In the genomic region with DNA sequence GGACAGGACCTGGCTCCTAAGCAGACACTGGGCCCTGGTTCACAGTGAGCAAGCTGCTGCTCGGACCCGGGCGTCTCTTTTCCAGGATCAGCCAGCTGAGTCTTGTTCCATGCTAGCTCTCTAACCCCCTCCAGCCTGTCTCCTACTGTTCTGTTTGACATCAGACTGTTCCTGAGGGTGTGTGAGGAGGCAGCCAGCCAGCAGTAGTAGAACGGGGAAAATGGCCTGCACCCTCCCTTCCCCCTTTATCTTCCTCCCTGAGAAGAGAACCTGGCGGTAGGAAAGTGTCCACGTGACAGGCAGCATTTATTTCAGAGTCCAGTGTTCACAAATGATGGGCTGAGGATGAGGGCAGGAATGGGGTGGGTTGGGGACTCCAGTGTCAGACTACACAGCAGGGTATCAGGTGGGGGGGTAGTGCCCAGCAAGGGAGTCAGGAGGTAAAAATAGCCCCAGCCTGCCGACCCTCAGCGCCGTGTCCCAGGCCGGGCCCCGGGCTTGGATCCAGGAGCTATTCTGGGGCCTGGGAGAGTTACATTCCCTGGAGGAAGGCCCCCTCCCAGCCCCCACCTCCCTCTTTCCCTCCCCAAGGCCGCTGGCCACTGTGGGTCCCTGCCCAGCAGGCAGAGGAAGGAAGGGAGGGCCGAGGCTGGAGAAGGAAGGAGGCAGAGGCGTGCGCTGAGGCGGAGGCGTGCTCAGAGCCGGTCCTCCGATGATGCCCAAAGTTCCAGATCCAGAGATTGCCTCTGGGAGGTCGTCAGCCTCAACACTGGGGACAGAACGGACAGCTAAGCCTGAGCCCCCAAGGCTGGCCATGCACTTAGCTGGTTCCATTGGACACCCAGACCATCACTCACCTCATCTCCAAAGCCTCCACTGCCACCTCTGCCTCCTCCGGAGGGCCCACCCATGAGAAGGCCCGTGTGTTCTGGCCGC, we compare ENCODE assay signal across 9 mouse cellular contexts. TPM values are rescaled to one million over a fixed set of nuclear protein-coding genes. Genes with fewer than 3 reads are reported as not detected.
DNase-seq lines count a peak whose midpoint lies in the region; ATAC-seq and TF ChIP-seq lines count a peak whose summit lies in the region.
"Had no signal": no experiment of that assay in that cellular context is flagged by ENCODE, and none has a peak within 500 bp of the region (broad histone marks: within the 10 kb centered on the region; RNA-seq: fewer than 3 reads in every experiment).

No protein-coding gene starts in this region.

- TF ChIP-seq CTCF in olfactory bulb, adult 2 months (IDR thresholded peaks at IDR 0.05; ENCODE audit: insufficient read depth, low read depth, low read length) = no peak

- peak; percentile 39; the same call in 1 of the 2 replicates for ATAC-seq in midbrain, embryonic 12.5 days (ENCODE audit: low FRiP score, low read depth)
- no peak for ATAC-seq in midbrain, embryonic 11.5 days (ENCODE audit: low FRiP score)
- ATAC-seq in cerebellum, adult (ENCODE audit: insufficient number of reproducible peaks, low FRiP score, low TSS enrichment) = no peak

- H3K4me2 ChIP-seq in midbrain, embryonic 12.5 days (replicated peaks) = no peak overlapping the region
- H3K4me2 ChIP-seq in midbrain, embryonic 11.5 days = no peak overlapping the region

- no peaks in the 10 kb centered on the region for H3K27me3 ChIP-seq in midbrain, embryonic 12.5 days
- no peaks in the 10 kb centered on the region for H3K27me3 ChIP-seq in midbrain, embryonic 11.5 days (ENCODE audit: control insufficient read depth, insufficient read depth, low read length)

- H3K36me3 ChIP-seq in midbrain, embryonic 12.5 days = no peaks in the 10 kb centered on the region
- no peaks in the 10 kb centered on the region for H3K36me3 ChIP-seq in midbrain, embryonic 11.5 days (ENCODE audit: control insufficient read depth, insufficient read depth, low read length)

- TF ChIP-seq POLR2A in olfactory bulb, adult 2 months (IDR thresholded peaks at IDR 0.05; ENCODE audit: insufficient read depth, low read depth, low read length) = no peak

- 81% methylated on average over 24 of the region's 24 CpGs for WGBS in midbrain, embryonic 12.5 days
- WGBS in midbrain, embryonic 11.5 days = 81% methylated on average over 23 of the region's 24 CpGs
- 62% methylated on average over 24 of the region's 24 CpGs for WGBS in olfactory bulb, adult 2 months

- no peak for DNase-seq in midbrain, embryonic 11.5 days (ENCODE audit: low spot score, missing footprints)
- DNase-seq in heart, adult 18-20 months = peak; percentile 89 to 93
- DNase-seq in kidney, adult 9 months = peak; percentile 66
- no peak for DNase-seq in cerebellum, adult 8-10 months
- no peak for DNase-seq in MN1 (ENCODE audit: low spot score)

- H3K27ac ChIP-seq in midbrain, embryonic 12.5 days (replicated peaks) = no peak overlapping the region
- no peak overlapping the region for H3K27ac ChIP-seq in midbrain, embryonic 11.5 days (ENCODE audit: low read depth, low read length)
- H3K27ac ChIP-seq in olfactory bulb, adult 2 months (ENCODE audit: insufficient read depth, low read depth, low read length) = peak overlapping the region; percentile 13; the same call in 1 of the 2 replicates

- H3K4me1 ChIP-seq in midbrain, embryonic 12.5 days = no peaks in the 10 kb centered on the region
- H3K4me1 ChIP-seq in midbrain, embryonic 11.5 days (ENCODE audit: control insufficient read depth, insufficient read depth, low read length) = no peaks in the 10 kb centered on the region
- H3K4me1 ChIP-seq in olfactory bulb, adult 2 months (ENCODE audit: control insufficient read depth, insufficient read depth, low read length) = peaks cover 3% of the 10 kb centered on the region; the same call in 1 of the 2 replicates

- no peak overlapping the region for H3K9ac ChIP-seq in midbrain, embryonic 12.5 days (replicated peaks)
- H3K9ac ChIP-seq in midbrain, embryonic 11.5 days (ENCODE audit: low read length) = no peak overlapping the region

- H3K4me3 ChIP-seq in midbrain, embryonic 12.5 days = no peak overlapping the region
- no peak overlapping the region for H3K4me3 ChIP-seq in midbrain, embryonic 11.5 days (ENCODE audit: low read depth, low read length)
- no peak overlapping the region for H3K4me3 ChIP-seq in olfactory bulb, adult 2 months (ENCODE audit: insufficient read depth, low read depth, low read length)
- H3K4me3 ChIP-seq: erythroblast, embryonic 14.5 days had no signal

- H3K9me3 ChIP-seq in midbrain, embryonic 12.5 days = no peaks in the 10 kb centered on the region
- H3K9me3 ChIP-seq in midbrain, embryonic 11.5 days (ENCODE audit: control insufficient read depth, low read length) = no peaks in the 10 kb centered on the region

RNA-seq across cellular contexts. Expression of gene Nectin2, which starts 5.8 kb away (rescaled TPM):
- 46.7 and 53.3 TPM in 2 replicates for polyA plus RNA-seq in midbrain, embryonic 12.5 days (2016; fragmentation: Nextera tagmentation; extraction: Ambion mirVana)
- 48.0 and 52.8 TPM in 2 replicates for polyA plus RNA-seq in midbrain, embryonic 11.5 days (2014; fragmentation: Nextera tagmentation; extraction: Ambion mirVana)
- total RNA-seq in heart, adult 18-20 months (2021) = 10 to 100 TPM; 28.5 to 30.0 TPM
- polyA plus RNA-seq in olfactory bulb, adult 2 months (2012; ENCODE audit: insufficient read depth, insufficient read length, low replicate concordance, missing spikeins) = not detected in 2 replicates

RNA-seq across cellular contexts. Expression of gene Bcam, which starts 14.7 kb away (rescaled TPM):
- 10.7 and 14.1 TPM in 2 replicates for polyA plus RNA-seq in midbrain, embryonic 12.5 days (2016; fragmentation: Nextera tagmentation; extraction: Ambion mirVana)
- polyA plus RNA-seq in midbrain, embryonic 11.5 days (2014; fragmentation: Nextera tagmentation; extraction: Ambion mirVana) = 11.7 and 13.2 TPM in 2 replicates
- 100 to 1,000 TPM; 192 to 199 TPM for total RNA-seq in heart, adult 18-20 months (2021)
- polyA plus RNA-seq in olfactory bulb, adult 2 months (2012; ENCODE audit: insufficient read depth, insufficient read length, low replicate concordance, missing spikeins) = not detected in 2 replicates
- polyA plus RNA-seq: erythroblast, embryonic 14.5 days had no signal

RNA-seq across cellular contexts. Expression of gene Cblc, which starts 40.5 kb away (rescaled TPM):
- polyA plus RNA-seq in midbrain, embryonic 12.5 days (2016; fragmentation: Nextera tagmentation; extraction: Ambion mirVana) = 0.27 and 0.36 TPM in 2 replicates
- polyA plus RNA-seq in midbrain, embryonic 11.5 days (2014; fragmentation: Nextera tagmentation; extraction: Ambion mirVana) = not detected in 2 replicates
- under 1 TPM; 0.35 to 0.75 TPM for total RNA-seq in heart, adult 18-20 months (2021)
- polyA plus RNA-seq in olfactory bulb, adult 2 months (2012; ENCODE audit: insufficient read depth, insufficient read length, low replicate concordance, missing spikeins) = not detected in 2 replicates
- polyA plus RNA-seq: erythroblast, embryonic 14.5 days had no signal

RNA-seq across cellular contexts. Expression of gene Tomm40, which starts 40.9 kb away (rescaled TPM):
- 148 and 152 TPM in 2 replicates for polyA plus RNA-seq in midbrain, embryonic 12.5 days (2016; fragmentation: Nextera tagmentation; extraction: Ambion mirVana)
- 113 and 138 TPM in 2 replicates for polyA plus RNA-seq in midbrain, embryonic 11.5 days (2014; fragmentation: Nextera tagmentation; extraction: Ambion mirVana)
- total RNA-seq in heart, adult 18-20 months (2021) = 100 to 1,000 TPM in 1 of 2 experiments, 10 to 100 TPM in 1; 98.9 to 110 TPM
- not detected in 2 replicates for polyA plus RNA-seq in olfactory bulb, adult 2 months (2012; ENCODE audit: insufficient read depth, insufficient read length, low replicate concordance, missing spikeins)

RNA-seq across cellular contexts. Expression of gene Apoe, which starts 57.1 kb away (rescaled TPM):
- polyA plus RNA-seq in midbrain, embryonic 12.5 days (2016; fragmentation: Nextera tagmentation; extraction: Ambion mirVana) = 203 and 260 TPM in 2 replicates
- polyA plus RNA-seq in midbrain, embryonic 11.5 days (2014; fragmentation: Nextera tagmentation; extraction: Ambion mirVana) = 180 and 196 TPM in 2 replicates
- total RNA-seq in heart, adult 18-20 months (2021) = 100 to 1,000 TPM; 270 to 319 TPM
- polyA plus RNA-seq in olfactory bulb, adult 2 months (2012; ENCODE audit: insufficient read depth, insufficient read length, low replicate concordance, missing spikeins) = 1,139 and 1,603 TPM in 2 replicates

Comparison
In these comparisons a context has a peak if more than half of its experiments do, and no peak if none do; other contexts are left out.
1. DNase-seq: peak in heart, adult 18-20 months (2 of 2) and kidney, adult 9 months (single experiment); none in midbrain, embryonic 11.5 days (single experiment), cerebellum, adult 8-10 months (single experiment) and MN1 (single experiment).
2. RNA of gene Nectin2, which starts 5.8 kb away (polyA plus RNA-seq): 46.7 to 53.3 TPM in midbrain, embryonic 12.5 days and 48.0 to 52.8 TPM in midbrain, embryonic 11.5 days; not detected in olfactory bulb, adult 2 months; every median in the first group is over 10 times any median in the second.